In genomic region chr15:88146118-88146517, GRCm38 (mm10) we compare ENCODE assay signal across 8 mouse cellular contexts.
DNase-seq lines count a peak whose midpoint lies in the region; ATAC-seq lines count a peak whose summit lies in the region.

No protein-coding gene starts in this region.

- WGBS in midbrain, embryonic 11.5 days = 50% methylated on average over 7 of the region's 7 CpGs
- 49% methylated on average over 7 of the region's 7 CpGs for WGBS in midbrain, embryonic 13.5 days
- WGBS in forebrain, embryonic 14.5 days = 44% methylated on average over 7 of the region's 7 CpGs

- no peaks in the 10 kb centered on the region for H3K36me3 ChIP-seq in midbrain, embryonic 11.5 days (ENCODE audit: control insufficient read depth, insufficient read depth, low read length)
- H3K36me3 ChIP-seq in midbrain, embryonic 13.5 days = no peaks in the 10 kb centered on the region
- no peaks in the 10 kb centered on the region for H3K36me3 ChIP-seq in forebrain, embryonic 14.5 days (ENCODE audit: control insufficient read depth, insufficient read depth, low read length)

- DNase-seq in adrenal gland, adult (ENCODE audit: inconsistent age in 2 of 2, low spot score in 1 of 2) = peak; percentile 25 to 75
- no peak for DNase-seq in adrenal gland, adult 8-10 months
- peak; percentile 92 for DNase-seq in midbrain, embryonic 11.5 days (ENCODE audit: low spot score, missing footprints)
- DNase-seq in forebrain, embryonic 14.5 days (ENCODE audit: low spot score) = peak; percentile 71
- DNase-seq in left cerebral cortex, adult 18-20 months (ENCODE audit: low spot score in 2 of 2) = peak; percentile 80 to 88
- peak; percentile 66 for DNase-seq in retina, postnatal 1 day

- no peak overlapping the region for H3K9ac ChIP-seq in midbrain, embryonic 11.5 days (ENCODE audit: low read length)
- H3K9ac ChIP-seq in midbrain, embryonic 13.5 days (replicated peaks) = no peak overlapping the region
- H3K9ac ChIP-seq in forebrain, embryonic 14.5 days (ENCODE audit: low read length) = no peak overlapping the region

- no peaks in the 10 kb centered on the region for H3K27me3 ChIP-seq in midbrain, embryonic 11.5 days (ENCODE audit: control insufficient read depth, insufficient read depth, low read length)
- H3K27me3 ChIP-seq in midbrain, embryonic 13.5 days = no peaks in the 10 kb centered on the region
- H3K27me3 ChIP-seq in forebrain, embryonic 14.5 days (replicated peaks; ENCODE audit: control insufficient read depth, insufficient read depth, low read length) = no peaks in the 10 kb centered on the region

- no peaks in the 10 kb centered on the region for H3K9me3 ChIP-seq in midbrain, embryonic 11.5 days (ENCODE audit: control insufficient read depth, low read length)
- no peaks in the 10 kb centered on the region for H3K9me3 ChIP-seq in midbrain, embryonic 13.5 days
- no peaks in the 10 kb centered on the region for H3K9me3 ChIP-seq in forebrain, embryonic 14.5 days (replicated peaks; ENCODE audit: control insufficient read depth, low read length)

- H3K4me2 ChIP-seq in midbrain, embryonic 11.5 days = no peak overlapping the region
- no peak overlapping the region for H3K4me2 ChIP-seq in midbrain, embryonic 13.5 days (replicated peaks)
- no peak overlapping the region for H3K4me2 ChIP-seq in forebrain, embryonic 14.5 days (ENCODE audit: low read length)

- H3K4me1 ChIP-seq in midbrain, embryonic 11.5 days (ENCODE audit: control insufficient read depth, insufficient read depth, low read length) = no peaks in the 10 kb centered on the region
- peaks cover 8% of the 10 kb centered on the region for H3K4me1 ChIP-seq in midbrain, embryonic 13.5 days (replicated peaks)
- H3K4me1 ChIP-seq in forebrain, embryonic 14.5 days (ENCODE audit: control insufficient read depth, insufficient read depth, low read length) = no peaks in the 10 kb centered on the region

- H3K27ac ChIP-seq in midbrain, embryonic 11.5 days (ENCODE audit: low read depth, low read length) = no peak overlapping the region
- H3K27ac ChIP-seq in midbrain, embryonic 13.5 days = no peak overlapping the region
- H3K27ac ChIP-seq in forebrain, embryonic 14.5 days (ENCODE audit: low read depth, low read length) = no peak overlapping the region

- no peak overlapping the region for H3K4me3 ChIP-seq in midbrain, embryonic 11.5 days (ENCODE audit: low read depth, low read length)
- H3K4me3 ChIP-seq in midbrain, embryonic 13.5 days (replicated peaks) = no peak overlapping the region
- H3K4me3 ChIP-seq in forebrain, embryonic 14.5 days (ENCODE audit: low read depth, low read length) = no peak overlapping the region

- no peak for ATAC-seq in midbrain, embryonic 11.5 days (ENCODE audit: low FRiP score)
- no peak for ATAC-seq in midbrain, embryonic 13.5 days
- ATAC-seq in forebrain, embryonic 14.5 days = peak; percentile 70; the same call in 1 of the 2 replicates
- ATAC-seq in CD4-positive, CD25-positive, alpha-beta regulatory T cell, adult 4 months = no peak
